Mouse (Mus musculus): ENCODE results near the gene Tas2r143. TPM values are rescaled to one million over a fixed set of nuclear protein-coding genes. Genes with fewer than 3 reads are reported as not detected.

The Tas2r143 gene
- polyA plus RNA-seq, 1 experiment from 2014 or later: not detected

DNA sequence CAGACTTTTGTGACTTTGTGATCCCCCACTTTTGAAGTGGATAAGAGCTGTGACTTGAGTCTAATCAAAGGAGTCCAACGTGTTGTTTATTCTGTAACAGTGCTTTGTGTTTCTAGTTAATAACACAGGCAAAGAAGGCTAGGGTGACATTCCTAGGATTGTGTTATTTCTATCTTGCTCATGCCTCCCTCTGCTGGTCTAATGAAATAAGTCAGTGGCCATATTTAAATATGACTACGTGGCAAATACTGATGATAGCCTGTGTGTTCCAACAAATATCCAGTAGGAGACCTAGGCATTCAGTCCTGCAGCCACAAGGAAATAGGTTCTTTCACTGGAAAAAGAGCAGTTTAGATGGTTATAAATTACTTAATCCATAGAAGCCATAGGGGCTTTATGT lies 33.5 kb downstream of the Tas2r143 start:
- Histone ChIP-seq H3K4me3 (no peak overlapping the region), H3K36me3 (replicated peaks) (no peaks in the 10 kb centered on the region), H3K9ac (no peak overlapping the region), H3K27me3 (replicated peaks) (no peaks in the 10 kb centered on the region), H3K4me2 (no peak overlapping the region), H3K4me1 (no peaks in the 10 kb centered on the region), H3K9me3 (no peaks in the 10 kb centered on the region), H3K27ac (no peak overlapping the region)
- WGBS: 71% methylated on average over 2 of the region's 2 CpGs
- ATAC-seq (replicated peaks): no peak

DNA sequence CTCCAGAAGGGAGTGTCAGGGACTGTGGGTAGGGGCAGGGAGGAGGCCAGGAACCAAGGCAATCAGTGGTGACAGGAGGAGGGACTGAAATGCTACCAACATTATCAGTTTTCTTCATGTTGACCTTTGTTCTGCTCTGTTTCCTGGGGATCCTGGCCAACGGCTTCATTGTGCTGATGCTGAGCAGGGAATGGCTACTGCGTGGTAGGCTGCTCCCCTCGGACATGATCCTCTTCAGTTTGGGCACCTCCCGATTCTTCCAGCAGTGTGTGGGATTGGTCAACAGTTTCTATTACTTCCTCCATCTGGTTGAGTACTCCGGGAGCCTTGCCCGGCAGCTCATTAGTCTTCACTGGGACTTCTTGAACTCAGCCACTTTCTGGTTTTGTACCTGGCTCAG lies 34.4 kb downstream of the Tas2r143 start, which contains the start of gene Tas2r126:
TSS of gene Tas2r126 (plus strand) at position 90 of the 400 bp plus-strand sequence.
- H3K4me3 ChIP-seq: no peak within 1 kb of the TSS
- no peaks in the 10 kb centered on the region for H3K9me3 ChIP-seq
- no peak for ATAC-seq (replicated peaks)
- H3K4me2 ChIP-seq: no peak within 1 kb of the TSS
- no peaks in the 10 kb centered on the region for H3K4me1 ChIP-seq
- no peak within 1 kb of the TSS for H3K27ac ChIP-seq
- no peaks in the 10 kb centered on the region for H3K36me3 ChIP-seq (replicated peaks)
- no peak within 1 kb of the TSS for H3K9ac ChIP-seq
- WGBS: 83% methylated on average over 6 of the region's 6 CpGs
- no peaks in the 10 kb centered on the region for H3K27me3 ChIP-seq (replicated peaks)

DNA sequence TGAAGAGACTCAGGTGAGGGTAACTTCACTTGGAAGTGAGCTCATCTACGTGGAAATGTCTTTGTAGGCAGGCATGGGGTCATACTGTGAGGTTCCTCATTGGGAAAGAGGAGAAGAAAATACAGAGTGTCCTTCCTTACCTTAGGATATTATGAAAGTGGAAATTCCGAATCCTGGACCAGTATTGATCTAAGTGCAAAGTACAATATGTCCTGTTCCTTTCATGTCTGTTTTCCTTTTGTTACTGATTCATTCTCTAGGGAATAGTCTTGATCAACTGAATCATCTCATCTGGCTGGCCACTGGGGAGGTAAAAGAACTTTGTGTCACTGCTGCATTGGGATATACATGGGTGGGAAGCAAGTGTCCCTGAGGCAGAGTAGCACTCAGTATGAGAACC lies 35.5 kb downstream of the Tas2r143 start:
- WGBS: 70% methylated on average over 2 of the region's 2 CpGs
- no peak for ATAC-seq (replicated peaks)
- H3K4me3 ChIP-seq: no peak overlapping the region
- H3K27ac ChIP-seq: no peak overlapping the region
- no peaks in the 10 kb centered on the region for H3K9me3 ChIP-seq
- no peak overlapping the region for H3K4me2 ChIP-seq
- no peaks in the 10 kb centered on the region for H3K36me3 ChIP-seq (replicated peaks)
- no peaks in the 10 kb centered on the region for H3K27me3 ChIP-seq (replicated peaks)
- H3K4me1 ChIP-seq: no peaks in the 10 kb centered on the region
- no peak overlapping the region for H3K9ac ChIP-seq

DNA sequence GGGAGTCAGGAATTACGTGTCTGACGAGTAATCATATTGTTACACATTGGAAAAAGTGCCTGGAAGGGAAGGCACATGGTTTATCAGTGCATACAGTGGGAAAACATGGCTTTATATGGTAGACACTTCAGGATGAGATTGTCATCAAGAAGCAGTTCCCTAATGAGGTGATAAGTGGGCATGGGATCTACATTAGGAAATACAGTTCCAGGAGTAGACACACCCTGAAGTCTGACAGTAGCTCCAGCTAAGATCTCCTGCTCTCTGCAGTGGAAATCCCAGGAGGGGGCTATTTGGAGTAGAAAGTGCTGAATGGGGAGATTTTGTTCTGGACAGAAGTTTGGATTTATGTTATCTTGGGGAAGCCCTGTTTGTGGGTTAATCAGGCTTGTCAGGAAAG lies 41.4 kb downstream of the Tas2r143 start:
- Histone ChIP-seq H3K9me3 (no peaks in the 10 kb centered on the region), H3K27ac (no peak overlapping the region), H3K9ac (no peak overlapping the region), H3K4me3 (no peak overlapping the region), H3K4me2 (no peak overlapping the region), H3K27me3 (replicated peaks) (no peaks in the 10 kb centered on the region), H3K36me3 (replicated peaks) (no peaks in the 10 kb centered on the region), H3K4me1 (no peaks in the 10 kb centered on the region)
- ATAC-seq (replicated peaks): no peak
- WGBS: 67% methylated on average over 2 of the region's 2 CpGs

DNA sequence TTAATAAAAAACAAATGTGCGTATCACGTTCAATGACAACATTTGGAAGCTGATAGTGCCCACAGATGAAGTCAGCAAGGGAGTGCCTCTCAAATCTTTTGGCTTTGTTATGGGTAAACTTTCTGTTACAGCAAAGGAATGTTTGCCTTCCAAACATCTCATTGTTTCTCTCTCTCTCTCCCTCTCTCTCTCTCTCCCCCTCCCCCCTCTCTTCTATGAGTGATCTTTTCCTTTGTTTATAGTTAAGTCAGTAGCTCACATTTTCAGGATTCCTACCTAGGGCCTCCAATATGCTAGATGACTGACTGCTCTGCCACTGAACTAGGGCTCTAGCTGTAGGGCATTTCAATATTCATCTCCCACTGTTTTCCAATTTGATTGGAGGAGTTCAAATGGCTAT lies 44.5 kb downstream of the Tas2r143 start:
- Histone ChIP-seq H3K27me3 (replicated peaks) (no peaks in the 10 kb centered on the region), H3K4me1 (no peaks in the 10 kb centered on the region), H3K4me2 (no peak overlapping the region), H3K36me3 (replicated peaks) (no peaks in the 10 kb centered on the region), H3K9me3 (no peaks in the 10 kb centered on the region), H3K27ac (no peak overlapping the region), H3K4me3 (no peak overlapping the region), H3K9ac (no peak overlapping the region)
- no peak for ATAC-seq (replicated peaks)
- 91% methylated on average over 2 of the region's 2 CpGs for WGBS

DNA sequence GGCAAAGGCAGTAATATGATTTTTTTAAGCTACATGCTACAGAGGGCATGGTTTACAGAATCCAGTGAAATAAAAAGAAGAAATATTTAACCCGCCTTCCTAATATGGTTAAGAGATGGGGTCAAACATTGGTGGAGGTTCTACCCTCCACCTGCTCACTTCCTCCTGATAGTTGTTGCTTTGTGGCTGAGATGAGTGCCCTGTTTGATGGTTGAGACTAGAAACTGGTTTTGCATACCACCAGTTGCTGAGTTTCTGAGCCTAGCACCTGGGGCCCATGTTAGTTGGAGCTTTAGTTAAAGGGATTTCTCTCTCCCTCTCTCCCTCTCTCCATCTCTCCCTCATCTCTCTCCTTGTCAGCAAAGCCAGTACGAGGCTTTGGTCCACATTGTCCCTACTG lies 47.3 kb downstream of the Tas2r143 start:
- Histone ChIP-seq H3K9me3 (no peaks in the 10 kb centered on the region), H3K4me2 (no peak overlapping the region), H3K9ac (no peak overlapping the region), H3K27me3 (replicated peaks) (no peaks in the 10 kb centered on the region), H3K27ac (no peak overlapping the region), H3K36me3 (replicated peaks) (no peaks in the 10 kb centered on the region), H3K4me3 (no peak overlapping the region), H3K4me1 (no peaks in the 10 kb centered on the region)
- 71% methylated on average over 2 of the region's 2 CpGs for WGBS
- ATAC-seq (replicated peaks): no peak

Other genes with a start within 250 kb of the Tas2r143 start
- not detected in 2 replicates for gene Tas2r144, start 184.9 kb upstream of the Tas2r143 start, polyA plus RNA-seq (2015; fragmentation: Nextera tagmentation; extraction: Ambion mirVana)
- 8.7 and 10.1 TPM in 2 replicates for gene Gstk1, start 154.3 kb upstream of the Tas2r143 start, polyA plus RNA-seq (2015; fragmentation: Nextera tagmentation; extraction: Ambion mirVana)
- not detected in 2 replicates for gene Tmem139, start 138.3 kb upstream of the Tas2r143 start, polyA plus RNA-seq (2015; fragmentation: Nextera tagmentation; extraction: Ambion mirVana)
- 45.9 and 47.7 TPM in 2 replicates for gene Casp2, start 135.3 kb upstream of the Tas2r143 start, polyA plus RNA-seq (2015; fragmentation: Nextera tagmentation; extraction: Ambion mirVana)
- 1.7 and 2.6 TPM in 2 replicates for gene Clcn1, start 113.6 kb upstream of the Tas2r143 start, polyA plus RNA-seq (2015; fragmentation: Nextera tagmentation; extraction: Ambion mirVana)
- 7.4 and 8.0 TPM in 2 replicates for gene Fam131b, start 75.6 kb upstream of the Tas2r143 start, polyA plus RNA-seq (2015; fragmentation: Nextera tagmentation; extraction: Ambion mirVana)
- 54.9 and 56.0 TPM in 2 replicates for gene Zyx, start 50.6 kb upstream of the Tas2r143 start, polyA plus RNA-seq (2015; fragmentation: Nextera tagmentation; extraction: Ambion mirVana)
- gene Epha1, start 27.0 kb upstream of the Tas2r143 start, polyA plus RNA-seq (2015; fragmentation: Nextera tagmentation; extraction: Ambion mirVana): 0.37 and 0.43 TPM in 2 replicates
- gene Tas2r135, start 5.2 kb downstream of the Tas2r143 start, polyA plus RNA-seq (2015; fragmentation: Nextera tagmentation; extraction: Ambion mirVana): not detected in 2 replicates
- not detected in 2 replicates for gene Tas2r126, start 34.3 kb downstream of the Tas2r143 start, polyA plus RNA-seq (2015; fragmentation: Nextera tagmentation; extraction: Ambion mirVana)
- not detected in 2 replicates for gene Olfr458, start 65.0 kb downstream of the Tas2r143 start, polyA plus RNA-seq (2015; fragmentation: Nextera tagmentation; extraction: Ambion mirVana)
- gene Olfr457, start 76.1 kb downstream of the Tas2r143 start, polyA plus RNA-seq (2015; fragmentation: Nextera tagmentation; extraction: Ambion mirVana): not detected in 2 replicates
- gene Olfr456, start 87.0 kb downstream of the Tas2r143 start, polyA plus RNA-seq (2015; fragmentation: Nextera tagmentation; extraction: Ambion mirVana): not detected in 2 replicates
- not detected in 2 replicates for gene Olfr455, start 147.3 kb downstream of the Tas2r143 start, polyA plus RNA-seq (2015; fragmentation: Nextera tagmentation; extraction: Ambion mirVana)
- gene Tcaf3, start 197.5 kb downstream of the Tas2r143 start, polyA plus RNA-seq (2015; fragmentation: Nextera tagmentation; extraction: Ambion mirVana): 0.05 TPM in 1 of 2 replicates, not detected in the other
- 1.4 and 1.6 TPM in 2 replicates for gene Tcaf2, start 245.0 kb downstream of the Tas2r143 start, polyA plus RNA-seq (2015; fragmentation: Nextera tagmentation; extraction: Ambion mirVana)

Data from midbrain, embryonic 15.5 days (tissue).